Mouse (Mus musculus): ENCODE results near the gene Egfr. TPM values are rescaled to one million over a fixed set of nuclear protein-coding genes. Genes with fewer than 3 reads are reported as not detected.

Gene Egfr
- polyA plus RNA-seq, 1 experiment from 2014 or later = 4.4 TPM

GRCm38 (mm10) chr11:16888086-16888485 lies 136.1 kb downstream of the Egfr start:
- no peaks in the 10 kb centered on the region for H3K36me3 ChIP-seq (replicated peaks)
- DNase-seq (ENCODE audit: low spot score) = no peak
- no peaks in the 10 kb centered on the region for H3K27me3 ChIP-seq (replicated peaks; ENCODE audit: low read depth, poor library complexity, severe bottlenecking)
- no peaks in the 10 kb centered on the region for H3K4me1 ChIP-seq
- no peak overlapping the region for H3K27ac ChIP-seq (replicated peaks)
- H3K9me3 ChIP-seq = no peaks in the 10 kb centered on the region
- no peak overlapping the region for H3K4me3 ChIP-seq

- DNase-seq (ENCODE audit: low spot score) = peak; percentile 34
- Histone ChIP-seq H3K36me3 (replicated peaks) (no peaks in the 10 kb centered on the region), H3K9me3 (no peaks in the 10 kb centered on the region), H3K4me1 (peaks cover 19% of the 10 kb centered on the region), H3K27me3 (replicated peaks; ENCODE audit: low read depth, poor library complexity, severe bottlenecking) (no peaks in the 10 kb centered on the region), H3K4me3 (no peak overlapping the region), H3K27ac (replicated peaks) (no peak overlapping the region)
- 61% methylated on average over 13 of the region's 13 CpGs for WGBS
Observed at GRCm38 (mm10) chr11:16895441-16896356, 143.7 kb downstream of the Egfr start.

DNA sequence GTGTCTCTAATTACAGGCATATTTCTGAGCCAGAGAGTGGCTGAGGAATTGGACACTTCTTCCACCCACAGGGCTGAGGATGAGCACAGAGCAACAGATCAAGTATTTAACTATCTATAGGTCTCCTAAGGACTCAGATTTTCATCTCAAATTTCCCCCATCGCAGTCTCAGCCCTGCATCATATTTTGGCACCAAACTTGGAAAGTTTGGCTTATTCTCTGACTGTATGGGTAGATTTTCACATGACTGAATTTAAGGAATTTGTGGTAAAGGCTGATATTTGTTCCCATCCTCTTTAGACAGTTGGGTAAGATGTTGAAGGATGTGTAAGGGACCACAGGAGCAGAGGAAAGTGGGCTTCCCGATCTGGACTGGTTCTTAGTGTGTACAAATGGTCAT lies 145.7 kb downstream of the Egfr start:
- Histone ChIP-seq H3K4me1 (peaks cover 19% of the 10 kb centered on the region), H3K27ac (replicated peaks) (no peak overlapping the region), H3K27me3 (replicated peaks; ENCODE audit: low read depth, poor library complexity, severe bottlenecking) (no peaks in the 10 kb centered on the region), H3K9me3 (no peaks in the 10 kb centered on the region), H3K36me3 (replicated peaks) (no peaks in the 10 kb centered on the region), H3K4me3 (no peak overlapping the region)
- DNase-seq (ENCODE audit: low spot score) = no peak
- 85% methylated on average over 2 of the region's 2 CpGs for WGBS

- no peaks in the 10 kb centered on the region for H3K36me3 ChIP-seq (replicated peaks)
- no peak overlapping the region for H3K4me3 ChIP-seq
- no peak for DNase-seq (ENCODE audit: low spot score)
- H3K27me3 ChIP-seq (replicated peaks; ENCODE audit: low read depth, poor library complexity, severe bottlenecking) = no peaks in the 10 kb centered on the region
- 94% methylated on average over 1 of the region's 1 CpGs for WGBS
- peaks cover 25% of the 10 kb centered on the region for H3K4me1 ChIP-seq
- no peak overlapping the region for H3K27ac ChIP-seq (replicated peaks)
- no peaks in the 10 kb centered on the region for H3K9me3 ChIP-seq
Observed at GRCm38 (mm10) chr11:16900182-16900581, 148.2 kb downstream of the Egfr start.

GRCm38 (mm10) chr11:16900653-16901416 lies 148.8 kb downstream of the Egfr start:
- H3K4me1 ChIP-seq = peaks cover 25% of the 10 kb centered on the region
- H3K27ac ChIP-seq (replicated peaks) = no peak overlapping the region
- no peaks in the 10 kb centered on the region for H3K9me3 ChIP-seq
- WGBS = 90% methylated on average over 8 of the region's 8 CpGs
- DNase-seq (ENCODE audit: low spot score) = no peak
- H3K4me3 ChIP-seq = no peak overlapping the region
- H3K27me3 ChIP-seq (replicated peaks; ENCODE audit: low read depth, poor library complexity, severe bottlenecking) = no peaks in the 10 kb centered on the region
- H3K36me3 ChIP-seq (replicated peaks) = no peaks in the 10 kb centered on the region

- H3K4me3 ChIP-seq = no peak overlapping the region
- peaks cover 23% of the 10 kb centered on the region for H3K4me1 ChIP-seq
- H3K27me3 ChIP-seq (replicated peaks; ENCODE audit: low read depth, poor library complexity, severe bottlenecking) = no peaks in the 10 kb centered on the region
- no peak for DNase-seq (ENCODE audit: low spot score)
- no peaks in the 10 kb centered on the region for H3K9me3 ChIP-seq
- H3K36me3 ChIP-seq (replicated peaks) = no peaks in the 10 kb centered on the region
- no peak overlapping the region for H3K27ac ChIP-seq (replicated peaks)
- 71% methylated on average over 8 of the region's 8 CpGs for WGBS
Observed at GRCm38 (mm10) chr11:16904302-16905011, 152.5 kb downstream of the Egfr start.

GRCm38 (mm10) chr11:16905012-16905332 lies 153.0 kb downstream of the Egfr start:
- H3K4me3 ChIP-seq = no peak overlapping the region
- H3K4me1 ChIP-seq = peaks cover 23% of the 10 kb centered on the region
- H3K27me3 ChIP-seq (replicated peaks; ENCODE audit: low read depth, poor library complexity, severe bottlenecking) = no peaks in the 10 kb centered on the region
- DNase-seq (ENCODE audit: low spot score) = peak; percentile 37
- no peaks in the 10 kb centered on the region for H3K36me3 ChIP-seq (replicated peaks)
- no peak overlapping the region for H3K27ac ChIP-seq (replicated peaks)
- no peaks in the 10 kb centered on the region for H3K9me3 ChIP-seq
- 50% methylated on average over 3 of the region's 3 CpGs for WGBS

GRCm38 (mm10) chr11:16906530-16906929 lies 154.5 kb downstream of the Egfr start:
- Histone ChIP-seq H3K36me3 (replicated peaks) (no peaks in the 10 kb centered on the region), H3K27me3 (replicated peaks; ENCODE audit: low read depth, poor library complexity, severe bottlenecking) (no peaks in the 10 kb centered on the region), H3K4me1 (peaks cover 23% of the 10 kb centered on the region), H3K27ac (replicated peaks) (no peak overlapping the region), H3K4me3 (no peak overlapping the region), H3K9me3 (no peaks in the 10 kb centered on the region)
- no peak for DNase-seq (ENCODE audit: low spot score)
- WGBS = 97% methylated on average over 2 of the region's 2 CpGs

DNA sequence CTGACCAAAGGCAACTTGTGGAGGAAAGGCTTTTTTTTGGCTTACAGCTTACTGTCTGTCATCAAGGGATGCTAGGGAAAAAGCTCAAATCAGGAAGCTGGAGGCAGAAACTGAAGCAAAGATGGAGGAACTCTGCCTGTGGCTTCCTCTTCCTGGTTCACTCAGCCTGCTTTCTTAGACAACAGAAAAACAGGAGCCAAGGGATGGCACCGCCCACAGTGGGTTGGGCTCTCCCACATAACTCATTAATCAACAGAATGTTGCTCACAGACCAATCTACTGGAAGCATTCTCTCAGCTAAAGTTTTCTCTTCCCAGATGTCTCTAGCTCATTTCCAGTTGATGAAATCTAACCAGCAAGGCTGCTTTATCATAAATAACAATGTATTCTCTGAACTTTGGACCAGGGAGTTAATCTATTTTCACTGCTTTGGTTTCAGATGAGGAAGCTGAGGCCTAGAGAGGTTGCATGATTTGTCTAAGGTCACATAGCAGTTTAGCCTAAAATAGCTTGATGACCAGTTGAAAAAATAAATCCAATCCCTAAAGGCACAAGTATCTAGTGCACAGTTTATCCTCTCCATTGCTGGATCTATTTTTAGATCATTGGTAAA lies 155.6 kb downstream of the Egfr start:
- WGBS = 78% methylated on average over 1 of the region's 1 CpGs
- Histone ChIP-seq H3K9me3 (no peaks in the 10 kb centered on the region), H3K27ac (replicated peaks) (no peak overlapping the region), H3K4me1 (peaks cover 23% of the 10 kb centered on the region), H3K4me3 (no peak overlapping the region), H3K27me3 (replicated peaks; ENCODE audit: low read depth, poor library complexity, severe bottlenecking) (no peaks in the 10 kb centered on the region), H3K36me3 (replicated peaks) (no peaks in the 10 kb centered on the region)
- no peak for DNase-seq (ENCODE audit: low spot score)

DNA sequence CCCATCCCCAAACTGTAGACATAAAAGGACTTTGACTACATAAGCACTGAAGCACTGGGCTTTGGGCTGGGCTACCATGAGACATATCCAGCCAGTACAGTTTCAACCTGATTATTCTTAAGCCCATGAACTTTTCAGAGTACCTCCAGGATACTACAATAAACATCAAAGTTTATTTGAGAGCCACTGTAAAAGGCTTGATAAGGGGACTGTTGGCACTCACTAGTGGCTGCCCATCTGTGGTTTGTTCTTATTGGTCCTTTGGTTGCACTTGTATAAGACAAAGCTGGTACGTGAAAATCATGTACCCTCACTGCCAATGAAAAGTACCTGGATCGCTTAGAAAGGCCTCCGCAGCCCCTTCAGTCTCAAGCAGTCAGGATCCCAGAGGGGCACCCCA lies 162.8 kb downstream of the Egfr start:
- no peak for DNase-seq (ENCODE audit: low spot score)
- H3K27ac ChIP-seq (replicated peaks) = no peak overlapping the region
- no peaks in the 10 kb centered on the region for H3K27me3 ChIP-seq (replicated peaks; ENCODE audit: low read depth, poor library complexity, severe bottlenecking)
- no peaks in the 10 kb centered on the region for H3K9me3 ChIP-seq
- WGBS = 78% methylated on average over 3 of the region's 3 CpGs
- no peaks in the 10 kb centered on the region for H3K4me1 ChIP-seq
- no peaks in the 10 kb centered on the region for H3K36me3 ChIP-seq (replicated peaks)
- H3K4me3 ChIP-seq = no peak overlapping the region

- Histone ChIP-seq H3K9me3 (no peaks in the 10 kb centered on the region), H3K27ac (replicated peaks) (no peak overlapping the region), H3K27me3 (replicated peaks; ENCODE audit: low read depth, poor library complexity, severe bottlenecking) (no peaks in the 10 kb centered on the region), H3K4me3 (no peak overlapping the region), H3K36me3 (replicated peaks) (no peaks in the 10 kb centered on the region), H3K4me1 (no peaks in the 10 kb centered on the region)
- 85% methylated on average over 5 of the region's 5 CpGs for WGBS
- no peak for DNase-seq (ENCODE audit: low spot score)
Observed at GRCm38 (mm10) chr11:16915850-16916249, 163.8 kb downstream of the Egfr start.

DNA sequence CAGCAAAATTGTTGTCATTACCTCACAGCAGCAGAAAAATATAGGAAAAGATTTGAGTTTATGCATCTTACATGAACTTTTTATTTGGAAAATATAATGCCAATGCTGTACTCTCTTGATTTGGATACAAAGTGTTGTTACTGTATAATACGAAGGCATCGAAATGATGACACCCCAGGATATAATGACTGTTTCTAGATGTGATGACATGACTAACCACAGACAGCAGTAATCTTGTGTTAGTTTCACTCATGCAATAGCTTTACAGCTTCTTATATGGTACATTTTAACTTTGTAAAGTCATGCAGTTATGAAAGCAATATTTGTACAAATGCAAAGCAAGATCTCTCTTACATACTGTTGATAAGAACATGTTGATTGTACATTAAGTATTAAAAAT lies 165.5 kb downstream of the Egfr start:
- no peak for DNase-seq (ENCODE audit: low spot score)
- no peaks in the 10 kb centered on the region for H3K27me3 ChIP-seq (replicated peaks; ENCODE audit: low read depth, poor library complexity, severe bottlenecking)
- no peaks in the 10 kb centered on the region for H3K9me3 ChIP-seq
- no peaks in the 10 kb centered on the region for H3K4me1 ChIP-seq
- no peaks in the 10 kb centered on the region for H3K36me3 ChIP-seq (replicated peaks)
- H3K4me3 ChIP-seq = no peak overlapping the region
- H3K27ac ChIP-seq (replicated peaks) = no peak overlapping the region
- WGBS = 92% methylated on average over 2 of the region's 2 CpGs

Data from embryonic facial prominence, embryonic 10.5 days (tissue).